Mouse (Mus musculus) right cerebral cortex, postnatal 14 days (tissue): ENCODE data around the gene Arid3b.
A peak's percentile ranks its signal among the peaks of the same experiment; 100 is the strongest.
"Not testable (repeated sequence)": the region's sequence is repeated elsewhere in the genome, so short reads cannot be mapped to it uniquely, and the experiment has no call there.

Experiments used
- DNase-seq: peaks from one replicate; pipeline ENCODE4 v3.0.0; 2022

Gene Arid3b

GRCm38 (mm10) chr9:57836581-57837170, at the start of gene Arid3b:
Gene Arid3b (minus strand): TSS chr9:57836793.
- DNase-seq, result peak; percentile 88

- no peak for DNase-seq
These were observed 46.8 kb upstream of the Arid3b start for GRCm38 (mm10) chr9:57883413-57883812.

GRCm38 (mm10) chr9:57881781-57882180, 45.2 kb upstream of the Arid3b start:
- not testable (repeated sequence) for DNase-seq

GRCm38 (mm10) chr9:57880278-57880677, 43.7 kb upstream of the Arid3b start:
- no peak for DNase-seq

- no peak for DNase-seq
These were observed 42.6 kb upstream of the Arid3b start for GRCm38 (mm10) chr9:57879213-57879612.

GRCm38 (mm10) chr9:57874994-57875393, 38.4 kb upstream of the Arid3b start:
- no peak for DNase-seq

GRCm38 (mm10) chr9:57874134-57874533, 37.5 kb upstream of the Arid3b start:
- no peak for DNase-seq

GRCm38 (mm10) chr9:57870273-57870816, 33.8 kb upstream of the Arid3b start:
- DNase-seq, result no peak

- no peak for DNase-seq
These were observed 32.2 kb upstream of the Arid3b start for GRCm38 (mm10) chr9:57868767-57869166.

- DNase-seq, result no peak
These were observed 31.3 kb upstream of the Arid3b start for GRCm38 (mm10) chr9:57867880-57868279.

- peak; percentile 22 for DNase-seq
These were observed 30.6 kb upstream of the Arid3b start for GRCm38 (mm10) chr9:57867236-57867635.

- DNase-seq, result no peak
These were observed 29.9 kb upstream of the Arid3b start for GRCm38 (mm10) chr9:57866530-57866929.

GRCm38 (mm10) chr9:57864336-57864735, 27.7 kb upstream of the Arid3b start:
- DNase-seq, result no peak

- peak; percentile 46 for DNase-seq
These were observed 25.4 kb upstream of the Arid3b start for GRCm38 (mm10) chr9:57861951-57862471.

GRCm38 (mm10) chr9:57856456-57856855, 19.9 kb upstream of the Arid3b start:
- no peak for DNase-seq

GRCm38 (mm10) chr9:57854280-57854679, 17.7 kb upstream of the Arid3b start:
- no peak for DNase-seq

GRCm38 (mm10) chr9:57839032-57839431, 2.4 kb upstream of the Arid3b start:
- DNase-seq, result no peak

GRCm38 (mm10) chr9:57835841-57836514, 615 bp downstream of the Arid3b start:
- DNase-seq, result no peak

GRCm38 (mm10) chr9:57834629-57835417, 1.8 kb downstream of the Arid3b start:
- DNase-seq, result no peak

GRCm38 (mm10) chr9:57833762-57834471, 2.7 kb downstream of the Arid3b start:
- no peak for DNase-seq

GRCm38 (mm10) chr9:57831267-57832082, 5.1 kb downstream of the Arid3b start:
- DNase-seq, result peak; percentile 95
